Mouse (Mus musculus) cerebellum, adult 9-10 months (tissue): ENCODE measurements around the gene Wdr34.
"Not testable (repeated sequence)": the region's sequence is repeated elsewhere in the genome, so short reads cannot be mapped to it uniquely, and the experiment has no call there.

ENCODE experiments used
- DNase-seq: peaks from one replicate; pipeline ENCODE4 v3.0.0; 2022

Gene Wdr34

DNA sequence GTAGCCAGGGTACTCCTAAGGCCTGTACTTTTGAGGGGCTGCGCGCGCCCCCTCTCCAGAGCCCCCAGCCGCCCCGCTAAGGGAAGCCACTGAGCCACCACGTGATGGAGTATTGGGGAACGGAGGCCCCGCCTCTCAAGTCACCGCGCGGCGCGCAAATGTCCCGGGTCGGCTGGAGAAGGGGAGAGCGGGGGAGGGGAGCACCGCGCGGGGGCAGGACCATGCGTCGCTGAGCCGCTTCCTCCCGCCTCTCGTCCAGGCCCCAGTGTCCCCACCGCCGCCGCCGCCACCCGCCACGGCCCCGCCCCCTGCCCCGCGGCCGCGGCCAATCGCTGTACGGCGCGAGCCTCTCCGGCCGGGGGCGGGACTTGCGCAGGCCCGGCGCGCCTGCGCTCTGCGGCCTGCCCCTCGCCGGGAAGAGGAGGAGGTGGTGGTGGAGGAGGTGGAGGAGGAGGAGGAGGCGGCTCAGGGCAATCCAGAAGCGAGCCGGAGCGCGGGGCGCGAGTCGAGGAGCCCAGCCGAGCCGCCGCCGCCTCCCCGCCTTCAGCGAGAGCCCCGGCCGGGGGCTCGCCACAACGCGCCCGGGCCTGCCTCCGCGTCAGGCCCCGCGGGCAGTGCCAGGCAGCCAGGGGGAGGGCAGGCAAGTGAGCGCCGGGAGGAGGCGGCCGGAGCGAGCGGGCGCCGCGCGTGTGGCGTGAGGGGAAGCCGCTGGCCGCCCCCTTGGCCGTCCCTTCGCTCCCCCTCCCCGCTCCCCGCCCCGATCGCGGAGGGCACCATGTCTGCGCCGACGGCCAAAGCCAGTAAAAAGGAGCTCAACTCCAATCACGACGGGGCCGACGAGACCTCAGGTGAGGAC, 17.6 kb upstream of the Wdr34 start:
- DNase-seq: peak; percentile 93

DNA sequence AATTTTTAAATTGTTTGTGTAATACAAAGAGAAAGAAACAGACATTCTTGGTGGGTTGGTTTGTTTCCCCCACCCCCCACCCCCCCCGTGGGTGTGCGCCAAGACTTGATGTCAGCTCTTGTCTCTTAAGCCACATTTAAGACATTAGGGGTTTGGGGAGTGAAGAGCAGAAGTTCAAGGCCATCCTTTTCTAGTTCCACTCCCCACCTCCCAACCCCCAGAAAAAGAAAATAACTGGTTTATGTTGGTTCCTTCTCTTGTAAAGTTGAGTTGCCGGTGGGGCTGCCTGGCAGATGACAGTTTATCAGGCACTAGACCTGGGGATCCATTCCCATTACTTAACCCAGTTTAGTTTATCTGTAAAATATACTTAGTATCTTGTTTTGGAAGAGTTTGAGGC, 15.6 kb upstream of the Wdr34 start:
- peak; percentile 39 for DNase-seq

DNA sequence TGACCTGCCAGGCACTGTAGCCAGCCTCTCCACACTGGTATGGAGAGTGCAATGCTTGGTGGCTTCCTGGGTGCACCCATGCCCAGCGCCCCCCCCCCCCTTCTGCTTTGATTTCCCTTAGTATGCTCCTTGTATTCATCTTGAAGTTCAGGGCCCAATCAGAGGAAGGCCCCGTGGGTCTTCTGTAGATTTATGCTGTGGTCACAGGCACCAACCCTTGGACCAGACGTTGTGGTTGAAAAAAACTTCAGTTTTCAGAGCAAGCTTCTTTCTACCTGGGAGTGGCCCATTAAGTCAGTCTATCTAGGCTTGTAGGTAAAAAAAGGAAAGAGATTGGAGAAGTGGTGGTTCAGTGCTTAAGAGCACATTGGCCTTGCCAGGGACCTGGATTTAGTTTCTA, 15.1 kb upstream of the Wdr34 start:
- no peak for DNase-seq

DNA sequence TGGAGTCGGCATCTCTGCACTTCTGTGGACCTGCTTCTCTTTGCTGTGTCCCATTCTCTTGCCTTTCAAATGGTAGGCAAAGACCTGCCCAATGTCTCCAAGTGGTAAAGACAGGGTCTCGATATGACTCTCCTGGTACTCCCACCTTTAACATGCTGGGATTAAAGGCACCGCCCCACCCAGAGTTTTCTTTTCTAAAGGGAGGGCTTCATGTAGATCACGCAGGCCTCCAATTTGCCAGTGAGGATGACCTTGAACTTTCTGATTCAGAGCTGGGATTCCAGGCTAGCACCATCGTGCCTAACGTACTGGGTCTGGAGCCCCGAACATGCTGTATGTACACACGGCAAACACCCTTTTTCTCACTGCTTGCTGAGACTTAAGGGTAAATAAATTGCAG, 14.6 kb upstream of the Wdr34 start:
- DNase-seq: no peak

DNA sequence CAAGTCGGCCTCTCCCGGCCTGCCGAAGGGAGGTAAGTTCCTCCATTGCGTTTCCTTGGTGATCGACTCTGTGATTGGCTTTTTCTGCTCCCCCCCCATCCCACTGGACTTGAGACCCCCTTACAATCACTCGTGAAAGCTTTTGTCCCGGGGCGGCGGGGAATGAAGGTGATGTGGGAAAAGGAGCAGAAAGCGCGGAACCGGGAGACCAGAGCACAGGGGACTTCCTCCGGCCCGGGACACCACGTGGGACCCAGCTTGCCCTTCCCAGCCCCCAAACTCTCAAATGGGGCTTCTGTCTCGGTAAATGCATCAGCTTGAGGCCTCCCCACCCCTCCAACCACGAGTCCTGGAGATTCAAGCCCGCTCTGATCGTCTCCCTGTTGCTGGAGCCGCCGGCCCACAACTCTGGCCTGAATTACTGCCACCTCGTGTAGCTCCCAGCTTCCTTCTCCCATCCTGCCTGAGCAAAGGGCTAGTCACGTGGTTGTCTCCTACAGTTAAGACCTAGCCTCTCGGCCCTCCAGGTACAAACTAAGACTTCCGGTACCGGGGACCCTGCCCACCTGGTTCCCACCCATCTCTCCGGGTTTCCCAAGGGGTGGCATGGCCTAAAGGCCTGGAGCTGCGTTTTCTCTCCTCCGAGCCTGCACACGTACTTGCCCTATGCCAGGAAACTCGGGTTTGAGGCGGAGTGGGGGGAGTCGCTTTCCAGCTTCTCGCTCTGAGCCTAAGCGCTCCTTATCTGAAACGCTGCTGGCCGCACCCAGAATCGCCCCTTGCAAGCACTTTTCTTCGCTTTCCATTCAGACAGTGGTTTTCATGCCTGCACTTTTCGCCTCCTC, 13.8 kb upstream of the Wdr34 start:
- DNase-seq: peak; percentile 66

DNA sequence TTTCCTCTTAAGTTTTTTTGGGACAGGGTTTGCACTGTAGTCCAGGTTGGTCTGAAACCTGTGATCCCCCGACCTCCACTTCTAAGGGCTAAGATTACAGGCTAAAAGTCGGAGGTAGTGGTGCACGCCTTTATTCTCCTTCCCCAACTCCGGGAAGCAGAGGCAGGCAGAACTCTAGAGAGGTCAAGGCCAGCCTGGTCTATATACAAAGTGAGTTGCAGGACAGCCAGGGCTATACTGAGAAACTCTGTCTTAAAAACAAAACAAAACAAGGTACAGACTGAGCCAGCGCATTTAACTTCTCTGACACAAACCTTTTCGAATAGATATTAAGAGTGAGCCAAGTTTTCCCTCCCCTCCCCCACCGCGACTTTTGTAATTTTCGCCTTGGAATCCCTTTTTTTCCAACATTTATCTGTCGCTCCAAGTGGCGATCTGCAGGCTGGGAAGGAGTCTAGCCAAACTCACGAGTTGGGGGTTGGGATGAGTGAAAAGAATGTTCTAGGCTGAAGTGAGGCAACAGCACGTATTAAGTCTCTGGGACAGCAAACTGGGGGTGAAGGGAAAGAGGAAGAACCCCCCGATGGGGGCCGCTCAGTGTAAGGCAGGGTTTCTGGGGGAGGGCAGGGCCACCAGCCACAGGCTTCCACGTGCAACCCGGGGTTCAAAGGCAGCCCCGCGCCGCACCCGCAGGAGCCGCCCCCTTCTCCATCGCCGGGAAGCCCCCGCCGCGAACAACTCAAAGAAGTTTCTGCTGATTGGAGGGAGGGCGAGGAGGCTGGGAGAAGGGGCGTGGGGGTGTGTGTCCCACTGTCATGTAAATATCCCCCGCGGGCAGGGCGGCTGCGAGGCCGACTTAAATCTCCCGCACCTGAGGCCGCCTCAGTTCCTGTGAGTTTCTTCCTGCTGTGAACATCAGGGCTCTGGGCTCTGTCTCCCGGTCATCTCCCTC, 12.8 kb upstream of the Wdr34 start:
- DNase-seq: peak; percentile 47

DNA sequence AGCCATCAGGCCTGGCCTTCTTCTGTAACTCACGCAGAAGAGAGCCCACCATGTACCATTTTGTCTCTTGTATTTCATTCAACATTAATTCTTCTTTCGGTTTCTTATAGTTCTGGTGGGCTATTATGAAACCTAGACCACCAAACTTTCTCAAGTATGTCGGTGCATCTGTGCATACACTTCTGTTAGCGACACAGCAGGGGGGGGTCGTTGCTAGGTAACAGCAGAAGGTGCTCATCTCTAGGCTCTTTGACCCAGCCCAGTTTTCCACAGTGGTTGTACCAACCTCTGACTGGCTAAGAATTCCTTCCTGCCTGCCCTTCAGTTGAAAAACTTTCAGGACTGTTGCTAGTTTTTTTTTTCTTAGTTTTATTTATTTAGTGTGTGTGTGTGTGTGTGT, 9.7 kb upstream of the Wdr34 start:
- DNase-seq: no peak

DNA sequence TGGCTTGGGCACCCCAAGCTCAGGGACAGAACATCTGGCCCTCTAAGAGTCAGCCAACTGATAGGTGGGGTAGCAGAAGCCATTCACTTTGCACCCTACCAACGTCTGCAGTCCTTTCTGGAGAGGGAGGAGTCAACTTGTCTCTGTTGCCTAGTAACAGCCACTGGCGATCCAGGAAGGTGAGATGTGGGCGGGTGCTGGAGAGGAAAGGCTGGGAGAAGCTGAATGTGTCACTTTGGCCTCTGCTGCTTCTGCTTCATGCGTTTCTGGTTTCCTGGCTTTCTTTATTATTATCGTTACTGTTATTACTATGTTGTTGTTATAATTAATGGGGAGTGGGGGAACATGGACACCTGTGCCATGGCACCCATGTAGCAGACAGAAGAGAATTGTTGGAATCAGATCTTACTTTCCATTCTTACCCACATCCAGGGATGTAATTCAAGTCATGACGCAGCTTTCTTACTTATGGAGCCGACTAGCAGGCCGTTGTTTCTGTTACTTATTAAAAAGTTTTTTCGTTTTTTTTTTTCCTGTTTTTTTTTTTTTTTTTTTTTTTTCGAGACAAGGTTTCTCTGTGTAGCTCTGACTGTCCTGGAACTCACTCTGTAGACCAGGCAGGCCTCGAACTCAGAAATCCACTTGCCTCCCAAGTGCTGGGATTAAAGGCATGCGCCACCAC, 8.7 kb upstream of the Wdr34 start, which contains the start of gene Set:
Set (plus strand) TSS at position 156 of the 682 bp plus-strand sequence.
- DNase-seq: no peak

DNA sequence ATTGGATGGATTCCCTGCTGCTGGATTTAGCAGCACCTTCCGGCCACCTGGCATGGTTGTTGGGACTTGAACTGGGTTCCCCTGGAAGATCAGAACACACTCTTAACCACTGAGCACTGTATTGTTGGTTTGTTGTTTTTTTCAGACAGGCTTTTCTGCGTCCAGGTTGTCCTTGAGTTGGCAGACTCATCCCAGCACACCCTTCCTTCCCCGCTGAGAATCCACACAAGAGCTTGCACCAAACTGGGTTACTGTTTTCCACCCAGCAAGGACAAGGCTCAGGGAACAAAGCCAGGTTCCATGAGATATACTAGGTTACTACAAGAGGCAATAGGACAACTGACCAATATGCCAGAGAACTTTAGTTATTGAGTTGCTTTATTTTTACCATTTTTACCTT, 8.1 kb upstream of the Wdr34 start:
- no peak for DNase-seq

DNA sequence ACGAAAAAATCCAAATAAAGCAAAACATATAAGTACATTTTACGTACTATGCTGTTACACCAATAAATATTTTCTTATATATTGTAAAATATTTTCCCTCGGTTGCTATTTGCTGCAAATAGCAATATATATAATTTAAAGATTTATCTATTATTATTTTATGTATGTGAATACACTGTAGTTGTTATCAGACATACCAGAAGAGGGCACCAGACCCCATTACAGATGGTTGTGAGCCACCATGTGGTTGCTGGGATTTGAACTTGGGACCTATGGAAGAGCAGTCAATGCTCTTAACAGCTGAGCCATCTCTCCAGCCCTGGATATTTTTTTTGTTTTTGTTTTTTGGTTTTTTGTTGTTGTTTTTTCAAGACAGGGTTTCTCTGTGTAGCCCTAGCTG, 6.6 kb upstream of the Wdr34 start:
- DNase-seq: not testable (repeated sequence)

DNA sequence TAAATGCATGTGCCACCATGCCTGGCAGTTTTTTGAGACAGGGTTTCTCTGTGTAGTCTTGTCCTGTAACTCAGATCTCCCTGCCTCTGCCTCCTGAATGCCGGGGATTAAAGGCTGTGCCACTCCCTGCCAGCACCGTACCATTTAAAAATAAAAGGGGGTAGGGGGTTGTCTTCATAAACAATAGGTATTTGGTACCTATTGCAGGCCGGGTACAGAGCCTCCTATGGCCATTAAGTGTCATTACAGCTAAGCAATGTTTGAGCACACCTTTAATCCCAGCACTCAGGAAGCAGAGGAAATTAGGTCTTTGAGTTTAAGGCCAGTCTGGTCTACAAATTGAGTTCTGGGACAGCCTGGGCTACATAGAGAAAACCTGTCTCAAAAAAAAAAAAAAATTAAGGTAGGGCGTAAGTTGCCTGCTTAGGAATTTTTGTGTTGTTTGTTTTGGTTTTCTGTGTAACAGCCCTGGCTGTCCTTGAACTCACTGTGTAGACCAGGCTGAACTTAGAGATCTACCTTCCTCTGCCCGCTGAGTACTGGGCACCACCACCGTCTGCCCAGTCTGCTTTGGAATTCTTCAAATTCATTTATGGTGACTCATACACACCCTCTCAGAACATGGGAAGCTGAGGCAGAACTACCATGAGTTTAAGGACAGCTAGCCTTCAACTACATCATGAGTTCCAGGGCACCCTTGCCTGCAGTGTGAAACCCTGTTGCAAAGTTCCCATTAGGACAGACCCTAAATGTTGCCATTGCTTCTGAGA, 3.5 kb upstream of the Wdr34 start:
- DNase-seq: no peak

DNA sequence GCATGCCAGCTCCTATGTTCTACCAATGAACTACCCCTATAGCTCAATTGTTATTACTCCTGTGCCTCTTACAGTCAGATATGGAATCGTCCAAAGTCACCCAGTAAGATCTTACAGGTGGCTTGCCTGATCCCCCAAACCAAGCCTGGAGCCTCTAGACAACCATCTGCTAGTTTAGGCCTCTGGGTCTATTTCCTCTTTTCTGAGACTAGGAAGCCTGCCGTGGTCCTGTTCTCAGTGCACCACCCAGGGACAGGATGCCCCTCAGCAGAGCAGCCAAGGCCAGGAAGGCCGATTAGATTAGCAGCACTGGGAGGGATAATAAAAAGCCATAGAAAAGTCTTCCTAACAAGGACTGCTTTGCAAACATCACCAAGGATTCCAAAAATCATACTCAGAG, 1.1 kb upstream of the Wdr34 start:
- DNase-seq: no peak

DNA sequence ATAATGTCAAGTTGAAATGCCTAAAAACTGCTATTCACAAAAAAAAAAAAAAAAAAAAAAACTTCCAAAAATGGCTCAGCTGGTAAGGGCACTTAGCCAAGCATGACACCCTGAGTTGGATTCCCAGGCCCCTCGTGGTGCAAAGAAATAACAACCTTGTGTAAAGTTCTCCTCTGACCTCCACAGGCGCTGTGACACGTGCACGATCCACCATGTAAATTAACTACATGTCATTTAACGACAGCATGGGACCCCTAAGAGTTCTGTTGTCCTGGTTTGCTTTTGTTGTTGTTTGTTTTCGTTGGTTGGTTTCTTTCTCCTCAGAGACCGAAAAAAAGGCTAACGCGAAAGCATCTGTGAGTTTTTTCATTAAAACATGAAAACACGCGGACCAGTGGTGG, 580 bp downstream of the Wdr34 start:
- no peak for DNase-seq

DNA sequence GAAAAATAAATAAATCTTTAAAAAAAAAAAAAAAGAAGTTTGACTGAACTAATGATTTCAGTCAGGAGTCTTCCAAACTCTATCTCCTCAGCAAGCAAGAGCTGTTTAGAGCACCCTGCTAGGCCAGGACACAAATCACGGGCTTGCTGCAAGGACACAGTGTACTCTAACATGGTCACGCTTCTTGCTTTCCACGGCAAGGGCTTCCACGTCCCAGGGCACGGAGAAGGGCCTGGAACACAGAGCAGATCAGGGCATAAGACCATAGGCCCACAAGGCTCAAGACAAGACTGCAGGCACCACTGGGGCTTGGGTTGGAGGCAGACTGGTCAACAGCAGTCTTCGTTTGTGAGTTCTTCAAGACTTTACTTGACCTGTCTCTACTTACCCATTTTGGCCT, 1.6 kb downstream of the Wdr34 start:
- DNase-seq: no peak

DNA sequence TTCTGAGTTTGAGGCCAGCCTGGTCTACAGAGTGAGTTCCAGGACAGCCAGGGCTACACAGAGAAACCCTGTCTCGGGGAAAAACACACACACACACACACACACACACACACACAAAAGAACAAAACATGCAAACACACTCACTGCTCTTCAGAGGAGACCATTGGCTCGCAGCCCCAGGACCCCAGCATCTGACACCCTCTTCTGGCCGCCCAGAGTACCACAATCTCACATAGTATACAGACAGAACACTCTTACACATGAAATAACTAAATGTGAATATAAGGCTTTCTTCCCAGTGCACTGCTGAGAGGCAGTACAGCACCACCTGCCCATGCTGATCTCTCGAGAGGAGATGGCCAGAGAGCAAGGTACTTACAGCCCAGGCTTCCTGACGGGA, 4.1 kb downstream of the Wdr34 start:
- no peak for DNase-seq

DNA sequence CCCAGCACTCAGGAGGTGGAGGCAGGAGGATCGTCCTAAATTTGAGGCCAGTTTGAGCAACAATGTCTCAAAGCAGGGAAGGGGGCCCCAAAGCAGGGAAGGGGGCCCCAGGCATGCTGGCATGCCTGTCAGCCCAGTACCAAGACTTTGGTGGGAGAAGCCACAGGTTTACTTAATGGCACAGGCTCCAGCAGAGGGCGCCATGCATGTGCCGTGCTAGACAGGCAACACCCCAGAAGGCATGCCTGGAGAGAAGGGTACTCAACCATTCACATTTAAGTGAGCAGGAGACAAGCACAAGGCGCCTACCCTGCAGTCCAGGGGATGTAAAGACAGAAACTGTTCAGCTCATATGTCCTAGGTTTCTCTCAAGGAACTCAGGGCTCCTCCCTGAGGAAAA, 6.2 kb downstream of the Wdr34 start:
- DNase-seq: peak; percentile 68

DNA sequence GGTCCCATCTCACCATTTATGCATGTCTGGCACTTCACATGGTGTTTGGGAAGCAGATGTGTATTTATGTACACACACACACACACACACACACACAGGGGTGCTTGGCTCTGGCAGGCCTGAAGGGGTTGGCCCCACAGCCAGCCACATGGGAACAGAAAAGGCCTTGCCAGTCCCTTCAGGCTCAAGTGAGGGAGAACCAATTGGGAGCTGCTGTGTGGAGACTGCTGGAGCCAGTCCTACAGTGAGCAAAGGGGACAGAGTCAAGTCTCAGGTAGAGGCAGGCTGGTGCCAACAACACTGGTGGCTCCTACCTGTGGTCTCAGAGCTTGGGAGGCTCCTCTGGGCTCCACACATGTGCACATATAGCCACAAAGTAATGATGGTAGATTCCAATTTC, 9.0 kb downstream of the Wdr34 start:
- DNase-seq: no peak

DNA sequence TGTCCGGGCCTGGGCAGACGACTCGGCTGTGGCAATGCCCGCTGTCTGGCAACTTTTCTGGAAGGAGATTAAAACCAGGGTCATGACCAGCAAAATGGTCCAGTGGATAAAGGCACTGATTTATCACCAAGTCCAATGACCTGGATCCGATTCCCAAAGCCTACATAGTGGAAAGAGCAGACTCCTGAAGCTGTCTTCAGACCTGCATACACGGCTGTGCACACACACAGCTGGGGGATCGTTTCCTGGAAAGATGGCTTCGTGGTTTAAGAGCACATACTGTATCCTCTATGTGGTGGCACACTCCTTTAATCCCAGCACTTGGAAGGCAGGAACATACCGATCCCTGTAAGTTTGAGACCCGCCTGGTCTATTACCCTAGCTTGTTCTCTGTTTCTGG, 10.3 kb downstream of the Wdr34 start:
- no peak for DNase-seq

DNA sequence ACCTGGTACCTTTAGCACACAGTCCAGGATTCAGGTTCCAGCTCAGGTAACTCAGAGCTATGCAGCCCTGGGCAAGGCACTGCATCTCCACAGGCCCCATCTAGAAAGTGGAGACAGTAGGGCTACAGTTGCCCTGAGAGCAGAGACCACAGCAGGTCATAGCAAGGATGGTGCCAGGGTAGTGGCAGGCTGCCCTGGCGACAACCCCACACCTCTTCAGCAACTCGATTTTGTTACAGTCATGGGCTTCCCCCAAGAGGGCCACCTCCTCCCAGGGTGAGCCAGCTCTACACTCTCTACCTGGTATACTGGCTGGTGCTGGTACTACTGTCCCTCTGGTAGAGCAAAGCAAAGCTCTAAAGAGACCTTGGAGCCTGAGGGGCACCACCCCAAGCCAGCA, 10.9 kb downstream of the Wdr34 start:
- DNase-seq: no peak

DNA sequence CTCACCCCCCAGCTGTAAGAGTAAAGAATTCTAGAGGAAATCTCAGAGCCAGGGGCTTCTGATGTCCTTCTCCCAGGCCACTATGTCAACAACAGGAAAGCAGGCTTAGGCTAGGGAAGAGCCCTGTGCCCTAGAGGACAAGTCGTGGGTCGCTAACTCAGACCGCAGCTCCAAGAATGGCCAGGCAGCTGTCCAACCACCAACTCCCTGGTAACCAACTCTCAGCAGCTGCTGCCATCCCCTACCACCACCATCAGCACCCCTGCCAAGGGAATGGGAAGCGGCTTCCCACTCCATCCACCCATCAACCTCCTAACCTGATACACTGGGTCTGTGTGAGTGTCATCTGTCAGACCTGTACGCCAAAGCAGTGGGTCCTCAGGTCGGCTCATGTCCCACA, 15.7 kb downstream of the Wdr34 start:
- DNase-seq: no peak

DNA sequence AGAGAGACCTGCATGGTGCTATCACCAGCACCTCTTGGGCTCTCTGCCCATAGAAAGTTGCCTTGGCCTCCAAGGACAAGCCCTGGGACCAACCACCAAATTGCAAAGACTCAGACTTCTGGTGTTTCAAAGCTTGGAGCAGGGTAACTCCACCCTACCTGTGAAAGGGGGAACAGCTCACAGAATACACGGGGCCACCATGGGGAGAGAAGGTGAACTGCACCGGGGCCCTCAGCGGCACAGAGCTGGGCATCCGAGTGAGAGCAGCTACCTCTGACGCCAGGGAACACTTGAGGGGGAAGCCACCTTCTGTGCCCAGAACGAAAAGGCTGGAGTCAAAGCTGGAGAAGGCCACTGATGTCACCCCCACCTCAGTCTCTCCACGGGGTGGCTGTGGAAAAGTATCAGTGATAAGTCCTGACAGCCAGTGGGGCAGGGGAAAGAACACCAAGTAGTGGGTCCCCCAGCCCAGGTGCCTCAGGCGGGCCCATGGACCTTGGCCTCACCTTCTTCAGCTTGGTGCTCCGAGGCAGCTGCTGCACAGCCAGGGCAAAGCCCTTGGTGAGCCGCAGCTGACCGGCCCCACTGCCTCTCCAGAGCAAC, 16.3 kb downstream of the Wdr34 start:
- no peak for DNase-seq
